Mouse (Mus musculus) hindbrain, embryonic 13.5 days (tissue): ENCODE measurements around the gene Tiam2. TPM values are rescaled to one million over a fixed set of nuclear protein-coding genes. Genes with fewer than 3 reads are reported as not detected.

Experiments used
- ATAC-seq: fragments of 200-750 bp; cut with Nextera tagmentation; 2 replicates; pipeline ENCODE4 v1.8.0; 2017; ENCODE audit warnings: moderate TSS enrichment; ENCODE audit not compliant: low FRiP score
- H3K27ac ChIP-seq: fragments of 300-500 bp; sonication (generic); 2 replicates; pipeline ENCODE4 v1.5.1; 2015; ENCODE audit warnings: inconsistent platforms, mild to moderate bottlenecking, moderate library complexity
- H3K27me3 ChIP-seq: fragments of 300-500 bp; sonication (generic); 2 replicates; pipeline ENCODE4 v1.6.1; 2015; ENCODE audit warnings: mild to moderate bottlenecking, inconsistent platforms
- H3K36me3 ChIP-seq: fragments of 300-500 bp; sonication (generic); 2 replicates; pipeline ENCODE4 v1.6.1; 2015; ENCODE audit warnings: mild to moderate bottlenecking, inconsistent platforms
- H3K4me1 ChIP-seq: fragments of 300-500 bp; sonication (generic); replicated peaks from 2 replicates; pipeline ENCODE4 v1.6.1; 2015; ENCODE audit warnings: inconsistent platforms
- H3K4me2 ChIP-seq: fragments of 300-500 bp; sonication (generic); 2 replicates; pipeline ENCODE4 v1.6.1; 2015; ENCODE audit warnings: inconsistent platforms, mild to moderate bottlenecking, moderate library complexity
- H3K4me3 ChIP-seq: fragments of 300-500 bp; sonication (generic); 2 replicates; pipeline ENCODE4 v1.5.1; 2015; ENCODE audit warnings: mild to moderate bottlenecking, inconsistent platforms
- H3K9ac ChIP-seq: fragments of 300-500 bp; sonication (generic); 2 replicates; pipeline ENCODE4 v1.6.1; 2015; ENCODE audit warnings: mild to moderate bottlenecking, inconsistent platforms
- H3K9me3 ChIP-seq: fragments of 300-500 bp; sonication (generic); 2 replicates; pipeline ENCODE4 v1.6.1; 2016; ENCODE audit warnings: inconsistent platforms
- WGBS: fragments of 180-500 bp; shearing (Covaris S2); methylation state at CpG from one replicate; pipeline ENCODE4 v1.1.7; 2015; 5-methylcytosine and 5-hydroxymethylcytosine counted together
- polyA plus RNA-seq: library from polyadenylated mRNA; unstranded; fragments of >200 nt; fragmentation: Nextera tagmentation; extraction: Ambion mirVana; gene quantifications from 2 replicates; pipeline ENCODE4 v1.2.1, GENCODE M21; 2015

The Tiam2 gene
- polyA plus RNA-seq, 1 experiment from 2014 or later = 4.1 TPM

GRCm38 (mm10) chr17:3498086-3498485, 171.7 kb downstream of the Tiam2 start:
- ATAC-seq = no peak
- no peak overlapping the region for H3K27ac ChIP-seq
- WGBS = 22% methylated on average over 3 of the region's 3 CpGs
- H3K9ac ChIP-seq = no peak overlapping the region
- H3K36me3 ChIP-seq = no peaks in the 10 kb centered on the region
- no peak overlapping the region for H3K4me2 ChIP-seq
- no peak overlapping the region for H3K4me3 ChIP-seq
- no peaks in the 10 kb centered on the region for H3K27me3 ChIP-seq
- no peaks in the 10 kb centered on the region for H3K9me3 ChIP-seq
- no peaks in the 10 kb centered on the region for H3K4me1 ChIP-seq

- Histone ChIP-seq H3K4me3 (no peak overlapping the region), H3K27ac (no peak overlapping the region), H3K4me2 (no peak overlapping the region), H3K27me3 (no peaks in the 10 kb centered on the region), H3K9me3 (no peaks in the 10 kb centered on the region), H3K9ac (no peak overlapping the region), H3K4me1 (no peaks in the 10 kb centered on the region), H3K36me3 (no peaks in the 10 kb centered on the region)
- ATAC-seq = no peak
- WGBS = 95% methylated on average over 3 of the region's 3 CpGs
Observed at GRCm38 (mm10) chr17:3498580-3498979, 172.2 kb downstream of the Tiam2 start.

GRCm38 (mm10) chr17:3499468-3499867, 173.1 kb downstream of the Tiam2 start:
- H3K4me1 ChIP-seq = no peaks in the 10 kb centered on the region
- no peak overlapping the region for H3K9ac ChIP-seq
- no peak for ATAC-seq
- H3K27me3 ChIP-seq = no peaks in the 10 kb centered on the region
- H3K4me3 ChIP-seq = no peak overlapping the region
- no peak overlapping the region for H3K27ac ChIP-seq
- WGBS = 91% methylated on average over 8 of the region's 8 CpGs
- H3K9me3 ChIP-seq = no peaks in the 10 kb centered on the region
- H3K4me2 ChIP-seq = no peak overlapping the region
- H3K36me3 ChIP-seq = no peaks in the 10 kb centered on the region

- Histone ChIP-seq H3K27me3 (no peaks in the 10 kb centered on the region), H3K9ac (no peak overlapping the region)
- 95% methylated on average over 6 of the region's 6 CpGs for WGBS
Observed at GRCm38 (mm10) chr17:3500076-3500475, 173.7 kb downstream of the Tiam2 start.

GRCm38 (mm10) chr17:3500936-3501335, 174.6 kb downstream of the Tiam2 start:
- WGBS = 93% methylated on average over 4 of the region's 4 CpGs
- no peaks in the 10 kb centered on the region for H3K4me1 ChIP-seq
- H3K36me3 ChIP-seq = no peaks in the 10 kb centered on the region

More at GRCm38 (mm10) chr17:3500076-3500475, 173.7 kb downstream of the Tiam2 start:
- no peak overlapping the region for H3K27ac ChIP-seq
- H3K36me3 ChIP-seq = no peaks in the 10 kb centered on the region
- H3K4me2 ChIP-seq = no peak overlapping the region
- no peaks in the 10 kb centered on the region for H3K4me1 ChIP-seq
- H3K4me3 ChIP-seq = no peak overlapping the region
- H3K9me3 ChIP-seq = no peaks in the 10 kb centered on the region
- no peak for ATAC-seq

GRCm38 (mm10) chr17:3505711-3506110, 179.3 kb downstream of the Tiam2 start:
- ATAC-seq = no peak
- 75% methylated on average over 1 of the region's 1 CpGs for WGBS
- Histone ChIP-seq H3K27ac (no peak overlapping the region), H3K9ac (no peak overlapping the region), H3K4me1 (no peaks in the 10 kb centered on the region), H3K9me3 (no peaks in the 10 kb centered on the region), H3K4me2 (no peak overlapping the region), H3K27me3 (no peaks in the 10 kb centered on the region), H3K4me3 (no peak overlapping the region), H3K36me3 (no peaks in the 10 kb centered on the region)

More at GRCm38 (mm10) chr17:3500936-3501335, 174.6 kb downstream of the Tiam2 start:
- Histone ChIP-seq H3K9ac (no peak overlapping the region), H3K27me3 (no peaks in the 10 kb centered on the region), H3K4me3 (no peak overlapping the region), H3K4me2 (no peak overlapping the region), H3K9me3 (no peaks in the 10 kb centered on the region), H3K27ac (no peak overlapping the region)
- no peak for ATAC-seq

GRCm38 (mm10) chr17:3506508-3506907, 180.1 kb downstream of the Tiam2 start:
- no peak overlapping the region for H3K4me2 ChIP-seq
- H3K27me3 ChIP-seq = no peaks in the 10 kb centered on the region
- H3K4me3 ChIP-seq = no peak overlapping the region
- H3K36me3 ChIP-seq = no peaks in the 10 kb centered on the region
- H3K4me1 ChIP-seq = no peaks in the 10 kb centered on the region
- ATAC-seq = no peak
- no peaks in the 10 kb centered on the region for H3K9me3 ChIP-seq
- H3K27ac ChIP-seq = no peak overlapping the region
- no peak overlapping the region for H3K9ac ChIP-seq
- 95% methylated on average over 8 of the region's 8 CpGs for WGBS

GRCm38 (mm10) chr17:3509841-3510240, 183.5 kb downstream of the Tiam2 start:
- ATAC-seq = no peak
- no peaks in the 10 kb centered on the region for H3K4me1 ChIP-seq
- no peak overlapping the region for H3K4me2 ChIP-seq
- no peaks in the 10 kb centered on the region for H3K27me3 ChIP-seq
- H3K36me3 ChIP-seq = peaks cover 4% of the 10 kb centered on the region
- no peak overlapping the region for H3K9ac ChIP-seq
- no peak overlapping the region for H3K4me3 ChIP-seq
- H3K27ac ChIP-seq = no peak overlapping the region
- no peaks in the 10 kb centered on the region for H3K9me3 ChIP-seq
- 19% methylated on average over 1 of the region's 1 CpGs for WGBS

- Histone ChIP-seq H3K27me3 (no peaks in the 10 kb centered on the region), H3K4me2 (no peak overlapping the region), H3K9me3 (no peaks in the 10 kb centered on the region), H3K9ac (no peak overlapping the region), H3K36me3 (peaks cover 16% of the 10 kb centered on the region), H3K4me1 (no peaks in the 10 kb centered on the region), H3K4me3 (no peak overlapping the region), H3K27ac (no peak overlapping the region)
- ATAC-seq = no peak
- 88% methylated on average over 5 of the region's 5 CpGs for WGBS
Observed at GRCm38 (mm10) chr17:3514316-3514715, 187.9 kb downstream of the Tiam2 start.

GRCm38 (mm10) chr17:3515851-3516250, 189.5 kb downstream of the Tiam2 start:
- 94% methylated on average over 8 of the region's 8 CpGs for WGBS

GRCm38 (mm10) chr17:3516406-3516805, 190.0 kb downstream of the Tiam2 start:
- H3K9ac ChIP-seq = no peak overlapping the region
- peaks cover 18% of the 10 kb centered on the region for H3K36me3 ChIP-seq
- no peaks in the 10 kb centered on the region for H3K27me3 ChIP-seq
- ATAC-seq = no peak
- H3K27ac ChIP-seq = no peak overlapping the region
- H3K4me2 ChIP-seq = no peak overlapping the region
- H3K9me3 ChIP-seq = no peaks in the 10 kb centered on the region
- H3K4me3 ChIP-seq = no peak overlapping the region
- no peaks in the 10 kb centered on the region for H3K4me1 ChIP-seq
- WGBS = 25% methylated on average over 9 of the region's 9 CpGs

More at GRCm38 (mm10) chr17:3515851-3516250, 189.5 kb downstream of the Tiam2 start:
- H3K9me3 ChIP-seq = no peaks in the 10 kb centered on the region
- no peaks in the 10 kb centered on the region for H3K4me1 ChIP-seq
- no peak overlapping the region for H3K4me2 ChIP-seq
- peaks cover 18% of the 10 kb centered on the region for H3K36me3 ChIP-seq
- H3K27ac ChIP-seq = no peak overlapping the region
- H3K9ac ChIP-seq = no peak overlapping the region
- H3K4me3 ChIP-seq = no peak overlapping the region
- H3K27me3 ChIP-seq = no peaks in the 10 kb centered on the region
- no peak for ATAC-seq

GRCm38 (mm10) chr17:3520344-3520743, 194.0 kb downstream of the Tiam2 start:
- Histone ChIP-seq H3K4me2 (no peak overlapping the region), H3K27ac (no peak overlapping the region), H3K36me3 (peaks cover 13% of the 10 kb centered on the region), H3K4me3 (no peak overlapping the region), H3K4me1 (no peaks in the 10 kb centered on the region), H3K9ac (no peak overlapping the region), H3K9me3 (no peaks in the 10 kb centered on the region), H3K27me3 (no peaks in the 10 kb centered on the region)
- ATAC-seq = no peak
- 93% methylated on average over 5 of the region's 5 CpGs for WGBS

- 76% methylated on average over 6 of the region's 6 CpGs for whole genome bisulfite sequencing
- no peak for ATAC-seq
- H3K27ac ChIP-seq = no peak overlapping the region
- no peak overlapping the region for H3K9ac ChIP-seq
- no peaks in the 10 kb centered on the region for H3K36me3 ChIP-seq
- peaks cover 4% of the 10 kb centered on the region; the same call in 1 of the 2 replicates for H3K4me1 ChIP-seq
- no peak overlapping the region for H3K4me2 ChIP-seq
- no peaks in the 10 kb centered on the region for H3K27me3 ChIP-seq
- H3K9me3 ChIP-seq = no peaks in the 10 kb centered on the region
- H3K4me3 ChIP-seq = no peak overlapping the region
Observed at GRCm38 (mm10) chr17:3527841-3528471, 201.6 kb downstream of the Tiam2 start.
